Mouse (Mus musculus): ENCODE results near the gene Abhd15. TPM values are rescaled to one million over a fixed set of nuclear protein-coding genes. Genes with fewer than 3 reads are reported as not detected.

The Abhd15 gene
- polyA plus RNA-seq, 1 experiment from 2014 or later: 2.2 TPM

- Histone ChIP-seq H3K27me3 (replicated peaks; ENCODE audit: control insufficient read depth, insufficient read depth, low read length) (peaks cover 7% of the 10 kb centered on the region), H3K9ac (ENCODE audit: low read depth, low read length) (no peak overlapping the region), H3K4me1 (replicated peaks; ENCODE audit: control insufficient read depth, insufficient read depth, low read length) (no peaks in the 10 kb centered on the region; the same call in 1 of the 2 replicates), H3K4me2 (replicated peaks; ENCODE audit: low read depth) (no peak overlapping the region), H3K9me3 (ENCODE audit: control insufficient read depth) (no peaks in the 10 kb centered on the region), H3K36me3 (ENCODE audit: control insufficient read depth, insufficient read depth) (peaks cover 31% of the 10 kb centered on the region; the same call in 1 of the 2 replicates), H3K27ac (ENCODE audit: low read depth, low read length) (no peak overlapping the region), H3K4me3 (ENCODE audit: low read depth, low read length) (no peak overlapping the region)
- 79% methylated on average over 16 of the region's 16 CpGs for WGBS
- TF ChIP-seq CTCF (IDR thresholded peaks at IDR 0.05; ENCODE audit: low read depth): no peak
- ATAC-seq: no peak
Measured at GRCm38 (mm10) chr11:77472775-77473174, 42.1 kb upstream of the Abhd15 start.

- Histone ChIP-seq H3K4me3 (ENCODE audit: low read depth, low read length) (no peak overlapping the region), H3K9ac (ENCODE audit: low read depth, low read length) (no peak overlapping the region), H3K27me3 (replicated peaks; ENCODE audit: control insufficient read depth, insufficient read depth, low read length) (no peaks in the 10 kb centered on the region), H3K4me2 (replicated peaks; ENCODE audit: low read depth) (no peak overlapping the region), H3K36me3 (ENCODE audit: control insufficient read depth, insufficient read depth) (peaks cover 27% of the 10 kb centered on the region; the same call in 1 of the 2 replicates), H3K4me1 (replicated peaks; ENCODE audit: control insufficient read depth, insufficient read depth, low read length) (no peaks in the 10 kb centered on the region; the same call in 1 of the 2 replicates), H3K9me3 (ENCODE audit: control insufficient read depth) (no peaks in the 10 kb centered on the region), H3K27ac (ENCODE audit: low read depth, low read length) (no peak overlapping the region)
- WGBS: 93% methylated on average over 14 of the region's 14 CpGs
- ATAC-seq: no peak
- TF ChIP-seq CTCF (IDR thresholded peaks at IDR 0.05; ENCODE audit: low read depth): no peak
Measured at GRCm38 (mm10) chr11:77476216-77476615, 38.7 kb upstream of the Abhd15 start.

DNA sequence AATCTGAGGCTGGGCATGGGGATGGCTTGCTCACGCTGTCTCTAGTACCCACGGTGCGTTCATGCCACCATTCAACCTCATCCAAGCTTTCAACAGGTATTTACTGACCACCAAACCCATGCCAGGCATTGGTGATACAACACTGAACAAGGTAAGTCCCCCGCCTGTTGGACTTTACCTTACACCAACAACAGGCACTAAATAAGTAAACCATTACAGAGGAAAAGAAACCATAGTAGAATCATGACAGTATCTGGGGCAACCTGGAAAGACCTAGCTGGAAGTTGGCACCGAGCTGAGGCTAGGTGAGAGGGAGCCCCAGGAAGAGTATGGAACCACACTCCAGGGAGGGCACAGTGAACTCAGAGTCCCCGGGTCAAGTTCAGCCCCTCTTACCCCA is 38.0 kb upstream of the Abhd15 start:
- TF ChIP-seq CTCF (IDR thresholded peaks at IDR 0.05; ENCODE audit: low read depth): no peak
- H3K36me3 ChIP-seq (ENCODE audit: control insufficient read depth, insufficient read depth): peaks cover 22% of the 10 kb centered on the region; the same call in 1 of the 2 replicates
- no peak overlapping the region for H3K9ac ChIP-seq (ENCODE audit: low read depth, low read length)
- H3K4me1 ChIP-seq (replicated peaks; ENCODE audit: control insufficient read depth, insufficient read depth, low read length): no peaks in the 10 kb centered on the region; the same call in 1 of the 2 replicates
- peak overlapping the region; percentile 28 for H3K27ac ChIP-seq (ENCODE audit: low read depth, low read length)
- H3K4me3 ChIP-seq (ENCODE audit: low read depth, low read length): no peak overlapping the region
- no peaks in the 10 kb centered on the region for H3K27me3 ChIP-seq (replicated peaks; ENCODE audit: control insufficient read depth, insufficient read depth, low read length)
- 68% methylated on average over 6 of the region's 6 CpGs for WGBS
- no peak overlapping the region for H3K4me2 ChIP-seq (replicated peaks; ENCODE audit: low read depth)
- peak; percentile 71 for ATAC-seq
- no peaks in the 10 kb centered on the region for H3K9me3 ChIP-seq (ENCODE audit: control insufficient read depth)

- 65% methylated on average over 3 of the region's 3 CpGs for WGBS
- Histone ChIP-seq H3K27ac (ENCODE audit: low read depth, low read length) (no peak overlapping the region), H3K4me3 (ENCODE audit: low read depth, low read length) (no peak overlapping the region), H3K27me3 (replicated peaks; ENCODE audit: control insufficient read depth, insufficient read depth, low read length) (no peaks in the 10 kb centered on the region), H3K4me1 (replicated peaks; ENCODE audit: control insufficient read depth, insufficient read depth, low read length) (no peaks in the 10 kb centered on the region; the same call in 1 of the 2 replicates), H3K36me3 (ENCODE audit: control insufficient read depth, insufficient read depth) (no peaks in the 10 kb centered on the region), H3K9me3 (ENCODE audit: control insufficient read depth) (no peaks in the 10 kb centered on the region), H3K4me2 (replicated peaks; ENCODE audit: low read depth) (no peak overlapping the region), H3K9ac (ENCODE audit: low read depth, low read length) (no peak overlapping the region)
- ATAC-seq: no peak
- TF ChIP-seq CTCF (IDR thresholded peaks at IDR 0.05; ENCODE audit: low read depth): no peak
Measured at GRCm38 (mm10) chr11:77483043-77483442, 31.9 kb upstream of the Abhd15 start.

DNA sequence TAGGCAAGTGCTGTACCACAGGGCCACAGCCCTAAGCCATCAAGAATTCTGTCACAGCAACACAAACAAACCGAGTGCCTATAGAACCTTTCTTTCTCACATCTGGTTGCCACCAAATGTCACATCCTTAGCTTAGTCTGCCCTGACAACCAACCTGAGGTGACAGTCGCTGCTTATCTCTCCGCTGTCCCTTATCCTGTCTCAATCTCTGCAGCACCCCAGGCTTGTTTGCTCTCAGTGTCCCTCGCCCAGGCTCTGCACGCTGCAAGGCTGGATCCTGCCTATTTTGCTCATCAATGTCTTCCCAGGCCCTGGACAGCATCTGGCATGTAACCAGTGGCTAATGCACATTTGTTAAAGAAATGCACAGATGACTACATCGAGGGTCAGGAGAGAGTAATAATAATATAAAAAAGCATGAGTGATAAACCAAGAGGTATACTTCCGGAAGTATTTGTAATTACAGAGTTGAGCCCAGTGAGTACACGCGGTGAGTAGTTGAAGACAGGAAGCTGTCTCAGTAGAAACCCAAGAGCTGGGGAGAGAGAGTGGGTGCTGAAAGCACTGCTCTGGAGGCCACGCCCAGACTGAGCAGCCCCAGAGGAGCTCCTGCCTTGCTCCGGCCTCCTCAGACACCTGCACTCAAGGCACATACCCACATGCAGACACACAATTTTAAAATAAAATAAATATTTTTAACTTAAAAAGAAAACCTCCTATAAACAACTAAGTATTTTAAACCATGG is 31.2 kb upstream of the Abhd15 start:
- Histone ChIP-seq H3K9me3 (ENCODE audit: control insufficient read depth) (no peaks in the 10 kb centered on the region), H3K4me1 (replicated peaks; ENCODE audit: control insufficient read depth, insufficient read depth, low read length) (peaks cover 1% of the 10 kb centered on the region; the same call in 1 of the 2 replicates), H3K27me3 (replicated peaks; ENCODE audit: control insufficient read depth, insufficient read depth, low read length) (no peaks in the 10 kb centered on the region), H3K36me3 (ENCODE audit: control insufficient read depth, insufficient read depth) (no peaks in the 10 kb centered on the region), H3K4me2 (replicated peaks; ENCODE audit: low read depth) (no peak overlapping the region), H3K27ac (ENCODE audit: low read depth, low read length) (no peak overlapping the region), H3K4me3 (ENCODE audit: low read depth, low read length) (no peak overlapping the region), H3K9ac (ENCODE audit: low read depth, low read length) (no peak overlapping the region)
- TF ChIP-seq CTCF (IDR thresholded peaks at IDR 0.05; ENCODE audit: low read depth): no peak
- ATAC-seq: no peak
- WGBS: 34% methylated on average over 11 of the region's 11 CpGs

- ATAC-seq: no peak
- H3K27ac ChIP-seq (ENCODE audit: low read depth, low read length): no peak overlapping the region
Measured at GRCm38 (mm10) chr11:77485229-77485628, 29.7 kb upstream of the Abhd15 start.

More at GRCm38 (mm10) chr11:77485229-77485628, 29.7 kb upstream of the Abhd15 start:
- Histone ChIP-seq H3K9ac (ENCODE audit: low read depth, low read length) (no peak overlapping the region), H3K9me3 (ENCODE audit: control insufficient read depth) (no peaks in the 10 kb centered on the region), H3K4me2 (replicated peaks; ENCODE audit: low read depth) (no peak overlapping the region), H3K4me1 (replicated peaks; ENCODE audit: control insufficient read depth, insufficient read depth, low read length) (peaks cover 4% of the 10 kb centered on the region; the same call in 1 of the 2 replicates), H3K27me3 (replicated peaks; ENCODE audit: control insufficient read depth, insufficient read depth, low read length) (no peaks in the 10 kb centered on the region), H3K4me3 (ENCODE audit: low read depth, low read length) (no peak overlapping the region), H3K36me3 (ENCODE audit: control insufficient read depth, insufficient read depth) (no peaks in the 10 kb centered on the region)
- no peak for TF ChIP-seq CTCF (IDR thresholded peaks at IDR 0.05; ENCODE audit: low read depth)
- WGBS: 72% methylated on average over 6 of the region's 6 CpGs
